Mouse (Mus musculus) cerebellum, postnatal 4 days (tissue): ENCODE measurements around the gene Gnaz.
"Not testable (repeated sequence)": the region's sequence is repeated elsewhere in the genome, so short reads cannot be mapped to it uniquely, and the experiment has no call there.

Source experiments
- DNase-seq, 2 experiments: peaks; one replicate each; pipeline ENCODE4 v3.0.0; 2022; ENCODE audit warnings: low spot score in 2 of 2, mixed read lengths in 1 of 2

The Gnaz gene

DNA sequence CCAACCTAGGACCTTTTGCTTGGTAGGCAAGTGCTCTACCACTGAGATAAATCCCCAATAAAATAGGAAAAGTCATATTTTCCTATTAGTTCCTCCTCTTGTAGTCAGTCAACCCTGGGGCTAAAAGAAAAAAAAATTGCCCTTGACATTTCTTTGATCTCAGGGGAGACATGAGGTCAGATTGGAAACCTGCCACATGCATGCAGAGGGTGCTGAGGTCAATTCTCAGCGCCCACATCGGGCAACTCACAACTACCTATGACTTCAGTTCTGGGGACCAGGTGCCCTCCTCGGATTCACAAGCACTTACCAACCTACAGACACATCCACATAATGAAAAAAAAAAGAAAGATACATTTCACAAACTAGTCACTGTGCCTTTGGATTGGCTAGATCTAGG lies 63.3 kb downstream of the Gnaz start:
- no peak for DNase-seq

DNA sequence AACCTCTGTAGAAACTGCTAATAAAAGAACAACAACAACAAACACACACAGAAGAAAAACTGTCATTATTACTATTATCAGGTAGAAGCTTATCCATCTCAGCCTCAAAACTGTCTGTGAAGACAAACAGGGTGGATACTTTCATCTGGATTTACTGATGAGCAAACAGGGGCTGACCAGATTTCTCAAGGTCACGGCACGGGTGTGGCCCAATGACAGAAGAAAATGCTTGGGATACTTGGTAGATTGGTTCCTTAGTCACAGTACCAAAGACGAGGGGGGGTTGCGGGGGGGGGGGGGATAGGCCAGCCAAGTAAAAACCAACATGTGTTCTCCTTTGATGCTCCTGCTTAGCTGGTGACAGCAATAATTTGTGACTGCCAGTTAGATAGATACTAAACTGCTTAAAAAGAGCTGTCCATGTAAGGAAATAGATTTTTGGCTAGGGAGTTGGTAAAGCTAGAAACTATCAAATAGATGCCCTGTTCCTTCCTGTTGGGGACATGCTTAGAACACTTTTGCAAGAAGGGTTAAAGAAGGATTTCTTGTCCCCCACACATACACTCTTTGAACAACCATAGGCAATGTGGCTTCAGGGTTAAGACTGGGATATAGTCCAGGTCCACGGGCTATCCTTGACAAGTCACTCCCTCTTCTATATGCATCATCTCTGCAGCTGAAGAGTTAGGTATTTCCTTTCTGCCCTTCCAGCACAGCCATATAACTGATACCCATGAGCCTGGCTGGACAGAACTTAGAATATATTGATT lies 64.6 kb downstream of the Gnaz start:
- DNase-seq, result no peak

DNA sequence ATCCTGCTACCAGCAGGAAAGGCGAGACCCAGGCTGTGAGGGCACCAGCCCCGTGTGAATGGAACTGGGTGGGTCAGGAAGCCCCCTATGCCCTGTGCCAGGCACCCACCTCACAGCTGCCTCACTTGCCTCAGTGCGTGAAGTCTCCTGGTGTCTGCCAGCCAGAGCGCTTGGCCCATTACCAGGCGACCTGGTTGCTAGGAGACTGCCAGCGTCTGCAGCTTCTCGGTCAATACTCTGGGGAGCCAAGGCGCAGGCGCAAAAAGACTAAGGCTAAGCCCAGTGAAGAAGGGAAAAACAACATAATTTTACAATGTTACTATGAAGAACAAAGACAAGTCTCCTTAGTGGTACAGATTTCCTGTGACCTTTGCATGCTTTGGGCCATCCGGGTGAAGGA lies 65.4 kb downstream of the Gnaz start, which contains the start of gene Rsph14:
Gene Rsph14, minus strand, starts transcription at position 192 of the 400 bp plus-strand sequence.
- peak; percentile 71 to 87 for DNase-seq

DNA sequence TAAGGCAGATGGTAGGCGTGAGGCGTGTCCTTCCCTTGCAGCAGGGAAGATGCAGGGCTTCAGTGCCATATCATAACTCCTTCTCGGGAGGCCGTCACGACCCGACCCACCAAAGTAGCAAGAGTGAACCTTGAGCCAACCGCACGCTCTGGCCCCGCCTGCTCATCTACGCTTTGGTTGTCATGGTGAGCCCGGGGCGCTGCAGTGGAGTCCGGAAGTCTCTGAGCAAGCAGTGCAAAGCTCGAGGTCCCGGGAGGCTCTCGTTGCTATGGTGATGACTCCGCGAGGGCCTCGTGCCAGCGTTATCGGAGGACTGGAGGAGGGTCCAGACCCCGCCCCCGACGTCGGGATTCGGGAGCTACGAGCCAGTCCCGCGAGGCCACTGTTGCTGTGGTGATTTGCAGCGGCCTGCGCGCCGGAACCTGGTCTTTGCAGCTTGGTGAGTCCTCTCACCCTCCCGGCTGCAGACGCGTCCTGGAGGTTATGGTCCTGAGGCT lies 70.0 kb downstream of the Gnaz start, which contains the start of gene Rab36:
Gene Rab36, plus strand, starts transcription at position 176 of the 497 bp plus-strand sequence.
- peak; percentile 96 to 100 for DNase-seq

DNA sequence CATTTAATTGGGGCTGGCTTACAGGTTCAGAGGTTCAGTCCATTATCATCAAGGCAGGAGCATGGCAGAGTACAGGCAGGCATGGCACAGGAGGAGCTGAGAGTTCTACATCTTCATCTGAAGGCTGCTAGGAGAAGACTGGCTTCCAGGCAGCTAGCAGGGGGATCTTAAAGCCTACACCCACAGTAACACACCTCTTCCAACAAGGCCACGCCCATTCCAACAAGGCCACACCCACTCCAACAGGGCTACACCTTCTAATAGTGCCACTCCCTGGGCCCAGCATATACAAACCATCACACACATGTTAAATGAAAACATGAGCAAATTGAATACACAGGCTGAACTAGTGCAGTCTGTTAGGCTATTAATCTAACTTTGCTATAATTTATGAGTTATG lies 75.1 kb downstream of the Gnaz start:
- DNase-seq, result not testable (repeated sequence)

DNA sequence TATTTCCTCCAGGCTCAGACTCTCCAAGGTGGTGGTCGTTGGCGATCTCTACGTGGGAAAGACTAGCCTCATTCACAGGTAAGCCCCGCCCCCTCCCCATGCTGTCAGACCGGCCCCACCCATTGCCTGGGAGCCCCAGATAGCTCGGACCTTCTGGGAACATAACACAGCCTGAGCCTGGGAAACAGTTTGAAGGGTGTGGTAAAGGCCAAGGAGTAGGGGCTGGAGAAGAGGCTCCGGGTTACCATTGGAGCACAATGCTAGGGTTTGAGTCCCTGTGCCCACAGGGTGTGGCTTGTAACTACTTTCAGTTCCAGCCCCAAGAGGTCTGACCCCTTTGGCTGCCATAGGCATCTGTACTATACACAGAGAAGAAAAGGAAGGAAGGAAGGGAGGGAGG lies 77.5 kb downstream of the Gnaz start:
- DNase-seq, result no peak

DNA sequence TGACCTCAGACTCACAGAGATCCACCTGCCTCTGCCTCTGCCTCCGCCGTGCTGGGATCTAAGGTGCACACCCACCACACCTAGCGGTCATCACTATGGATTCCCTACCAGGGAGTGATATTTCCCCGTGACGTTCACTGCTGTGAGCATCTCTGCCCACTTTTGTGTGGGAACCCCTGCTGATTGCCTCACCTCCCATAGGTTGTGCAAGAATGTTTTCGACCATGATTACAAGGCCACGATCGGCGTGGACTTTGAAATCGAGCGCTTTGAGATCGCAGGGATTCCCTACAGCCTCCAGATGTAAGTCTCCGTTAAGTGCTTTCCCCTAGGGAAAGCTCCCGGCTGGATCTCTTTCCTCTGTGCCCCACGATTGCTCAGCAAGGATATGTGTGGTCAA lies 78.9 kb downstream of the Gnaz start:
- DNase-seq, result no peak

DNA sequence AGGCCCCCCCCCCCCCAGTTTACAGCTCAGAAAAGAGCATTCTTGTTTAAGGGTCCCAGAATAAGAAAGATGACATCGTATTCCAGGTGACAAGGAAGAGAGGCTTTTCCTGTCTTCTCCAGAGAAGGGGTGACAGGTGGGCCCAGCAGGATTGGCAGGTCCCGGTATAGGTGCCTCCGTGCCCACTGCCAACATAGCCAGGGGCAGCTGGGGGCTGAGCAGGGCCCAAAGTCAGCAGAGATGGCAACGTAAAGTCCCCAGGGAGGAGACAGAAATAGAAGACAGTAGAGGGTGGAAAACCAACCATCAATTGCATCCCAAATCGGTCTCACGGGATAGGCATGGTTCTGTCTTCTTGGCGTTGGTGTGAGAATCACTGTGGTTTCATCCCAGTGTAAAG lies 81.7 kb downstream of the Gnaz start:
- no peak for DNase-seq

DNA sequence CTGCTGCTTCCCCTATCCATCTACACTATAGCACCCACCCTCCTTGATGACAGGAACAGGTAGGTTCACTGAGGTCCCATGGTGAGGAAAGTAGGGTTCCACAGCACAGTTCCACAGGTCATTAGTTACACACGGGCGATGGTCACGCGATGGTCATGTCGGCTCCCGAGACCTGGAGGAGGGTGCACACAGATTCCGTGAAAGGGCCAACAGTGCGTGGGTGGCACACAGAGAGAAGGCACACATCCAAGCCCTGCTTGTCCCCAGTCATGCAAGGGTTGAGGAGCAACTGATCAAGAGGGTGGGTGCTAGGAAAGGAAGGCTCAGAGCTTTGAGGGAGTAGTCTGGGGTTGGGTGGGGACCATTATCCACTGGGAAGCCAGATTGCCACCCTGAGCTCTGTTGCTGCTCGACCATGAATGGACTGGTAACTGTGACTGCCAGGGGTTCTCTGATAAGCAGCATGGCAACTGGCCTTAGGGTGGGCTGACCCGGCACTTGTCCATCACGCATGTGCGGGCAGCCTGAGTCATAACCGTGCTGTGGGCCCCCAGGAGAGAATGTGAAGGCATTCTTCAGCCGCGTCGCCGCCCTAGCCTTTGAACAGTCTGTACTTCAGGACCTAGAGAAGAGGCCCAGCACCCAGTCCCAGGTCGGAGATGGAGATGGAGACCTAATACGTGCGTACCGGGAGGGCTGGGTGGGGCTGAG lies 84.5 kb downstream of the Gnaz start:
- no peak for DNase-seq

DNA sequence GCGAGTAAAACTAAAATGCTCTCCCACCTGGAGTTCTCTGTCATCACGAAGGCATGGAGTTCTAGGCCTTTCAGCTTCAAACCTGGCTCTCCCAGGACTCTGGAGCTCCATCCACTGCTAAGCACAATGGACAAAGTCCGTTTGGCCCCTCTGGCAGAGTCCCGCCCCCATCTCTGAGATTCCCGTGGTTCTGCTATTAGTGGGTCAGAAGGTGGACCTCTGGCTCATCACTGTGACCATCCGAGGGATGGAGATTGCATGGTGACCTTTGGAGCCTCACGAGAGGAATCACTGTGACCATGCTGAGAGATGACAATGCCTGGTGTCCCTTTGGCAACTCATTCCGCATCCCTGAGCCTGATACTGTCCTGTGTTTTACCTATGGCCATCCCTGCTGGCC lies 85.9 kb downstream of the Gnaz start:
- DNase-seq, result no peak

DNA sequence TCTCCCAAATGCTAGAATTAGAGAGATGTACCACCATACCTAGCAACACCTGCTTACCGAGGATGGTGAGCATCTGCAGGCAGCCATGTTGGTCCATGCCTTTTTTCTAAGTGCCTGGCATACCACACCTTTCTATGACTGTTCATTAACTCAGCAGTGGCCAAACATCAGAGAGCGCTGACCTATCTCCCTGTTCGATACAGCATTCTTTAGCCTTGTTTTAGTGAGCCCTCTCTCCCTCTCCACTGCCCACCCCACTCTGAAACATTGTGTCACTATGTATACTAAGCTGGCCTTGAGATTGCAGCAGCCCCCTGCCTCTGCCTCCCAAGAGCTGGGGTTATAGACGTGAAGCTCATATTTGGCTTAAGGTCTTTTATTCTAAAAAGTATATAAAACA lies 86.7 kb downstream of the Gnaz start:
- DNase-seq, result no peak

DNA sequence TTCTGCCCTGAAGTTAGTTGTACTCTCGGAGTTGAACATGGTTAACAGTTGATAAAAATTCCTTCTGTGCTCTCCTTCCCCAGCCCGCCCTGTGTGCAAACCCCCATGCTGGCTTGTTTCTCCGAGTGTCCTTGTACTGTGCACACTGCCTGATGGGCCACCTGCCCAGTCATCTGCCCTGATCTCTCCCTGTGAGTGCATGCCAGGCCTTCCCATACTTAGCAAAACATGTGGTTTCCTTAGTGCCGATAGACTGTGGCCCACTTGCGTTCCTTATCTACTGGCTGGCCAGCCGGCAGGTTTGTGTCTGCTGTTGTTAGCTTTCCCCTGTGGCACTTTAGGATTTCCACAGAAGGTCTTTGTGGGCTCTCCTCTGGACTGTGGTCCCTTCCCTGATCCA lies 87.1 kb downstream of the Gnaz start:
- DNase-seq, result no peak

DNA sequence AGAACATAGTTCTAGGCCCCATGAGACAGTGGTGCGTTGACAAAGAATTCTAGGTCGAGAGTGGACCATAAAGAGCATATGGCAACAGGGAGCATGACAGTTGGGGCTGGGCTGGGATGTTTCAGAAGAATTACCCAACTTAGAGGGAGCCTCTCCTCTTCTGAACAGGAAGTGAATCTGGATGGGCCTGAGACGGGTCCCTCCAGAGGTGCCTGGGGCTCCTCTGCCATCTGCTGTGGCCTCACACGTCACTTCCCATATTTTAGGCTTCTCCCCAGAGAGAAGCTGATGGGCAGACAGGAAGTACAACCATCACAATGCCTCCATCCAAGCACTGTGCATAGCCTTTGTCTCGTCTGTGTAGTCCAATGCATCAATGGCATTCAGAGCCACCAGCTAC lies 88.7 kb downstream of the Gnaz start:
- no peak for DNase-seq

DNA sequence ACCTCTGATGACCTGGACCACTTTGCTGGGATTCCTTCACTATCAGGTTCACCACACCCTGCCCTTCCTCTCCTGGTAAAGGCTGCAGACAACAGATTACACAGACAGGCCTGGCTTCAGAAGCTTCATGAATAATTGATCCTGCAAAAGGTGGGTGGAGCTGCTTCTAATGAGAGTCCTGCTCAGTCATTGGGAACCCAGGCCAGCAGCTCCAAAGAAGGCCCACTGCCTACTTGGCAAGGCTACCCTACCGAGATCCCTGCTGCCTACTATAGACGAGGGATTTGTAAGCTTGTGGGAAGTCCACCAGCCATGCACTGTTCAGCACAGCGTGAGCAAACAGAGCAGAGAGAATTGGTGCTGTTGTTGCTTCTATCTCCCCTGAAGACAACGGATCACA lies 89.3 kb downstream of the Gnaz start:
- DNase-seq, result no peak

DNA sequence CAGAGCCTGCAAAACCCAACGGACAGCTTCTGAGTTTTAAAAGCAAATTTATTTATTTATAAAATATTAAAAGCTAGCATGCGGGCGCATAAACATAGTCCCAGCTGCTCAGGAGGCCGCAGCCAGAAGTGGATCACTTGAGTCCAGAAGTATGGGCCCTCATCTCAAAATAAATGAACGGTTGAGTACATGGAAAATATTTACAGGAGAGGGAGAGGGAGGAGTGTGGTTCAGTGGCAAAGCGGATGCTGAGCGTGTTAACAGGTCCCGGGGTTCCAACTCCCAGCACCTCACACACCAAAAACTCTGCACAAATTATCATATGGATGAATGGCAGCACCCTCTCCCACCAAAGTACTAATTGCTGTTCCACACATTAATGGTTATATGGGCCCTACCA lies 91.4 kb downstream of the Gnaz start:
- no peak for DNase-seq

DNA sequence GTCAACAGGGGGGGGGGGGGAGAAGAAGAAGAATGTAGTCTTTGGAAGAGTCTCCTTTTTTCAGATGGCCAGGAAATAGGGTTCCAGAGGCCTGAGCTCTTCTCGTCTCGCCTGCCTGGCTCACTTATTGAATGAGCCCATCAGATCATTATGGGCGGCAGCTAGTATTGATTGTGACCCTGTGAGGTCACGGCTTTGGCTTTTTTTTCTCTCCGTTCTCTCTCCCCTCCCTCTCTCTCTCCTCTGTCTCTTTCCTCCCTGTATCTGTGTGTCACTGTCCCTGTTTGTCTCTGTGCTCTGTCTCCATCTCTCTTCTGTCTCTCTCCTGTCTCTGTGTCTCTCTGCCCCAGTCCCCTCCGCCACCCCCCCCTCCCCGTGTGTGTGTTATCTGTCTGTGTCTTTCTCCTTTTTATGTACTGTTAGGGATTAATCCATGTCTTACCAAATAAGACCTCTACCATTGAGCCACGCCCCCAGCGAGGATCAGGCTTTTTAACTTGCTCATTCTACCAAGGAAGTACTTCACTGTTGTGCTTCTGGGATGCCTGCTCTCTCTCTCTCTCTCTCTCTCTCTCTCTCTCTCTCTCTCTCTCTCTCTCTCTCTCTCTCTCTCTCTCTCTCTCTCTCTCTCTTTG lies 91.9 kb downstream of the Gnaz start:
- no peak for DNase-seq

DNA sequence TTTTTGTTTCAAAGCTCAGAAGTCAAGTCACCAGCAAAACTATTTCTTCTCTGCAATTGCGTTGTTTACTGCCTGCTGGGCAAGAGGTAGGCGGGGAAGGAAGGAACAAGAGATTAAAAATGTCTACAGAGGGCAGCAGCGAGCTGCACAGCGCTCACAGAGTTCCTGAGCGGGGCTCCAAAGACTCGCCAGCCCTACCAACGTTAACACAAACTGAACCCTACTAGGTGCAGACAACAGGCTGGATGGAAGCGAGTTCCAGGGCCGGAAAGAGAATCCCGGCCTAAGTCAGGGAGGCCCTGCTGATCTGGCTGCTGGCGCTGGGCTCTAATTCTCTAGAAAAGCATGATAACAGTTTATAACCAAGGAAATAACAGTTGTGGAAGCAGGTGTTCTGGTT lies 92.4 kb downstream of the Gnaz start:
- peak; percentile 54 to 70 for DNase-seq

DNA sequence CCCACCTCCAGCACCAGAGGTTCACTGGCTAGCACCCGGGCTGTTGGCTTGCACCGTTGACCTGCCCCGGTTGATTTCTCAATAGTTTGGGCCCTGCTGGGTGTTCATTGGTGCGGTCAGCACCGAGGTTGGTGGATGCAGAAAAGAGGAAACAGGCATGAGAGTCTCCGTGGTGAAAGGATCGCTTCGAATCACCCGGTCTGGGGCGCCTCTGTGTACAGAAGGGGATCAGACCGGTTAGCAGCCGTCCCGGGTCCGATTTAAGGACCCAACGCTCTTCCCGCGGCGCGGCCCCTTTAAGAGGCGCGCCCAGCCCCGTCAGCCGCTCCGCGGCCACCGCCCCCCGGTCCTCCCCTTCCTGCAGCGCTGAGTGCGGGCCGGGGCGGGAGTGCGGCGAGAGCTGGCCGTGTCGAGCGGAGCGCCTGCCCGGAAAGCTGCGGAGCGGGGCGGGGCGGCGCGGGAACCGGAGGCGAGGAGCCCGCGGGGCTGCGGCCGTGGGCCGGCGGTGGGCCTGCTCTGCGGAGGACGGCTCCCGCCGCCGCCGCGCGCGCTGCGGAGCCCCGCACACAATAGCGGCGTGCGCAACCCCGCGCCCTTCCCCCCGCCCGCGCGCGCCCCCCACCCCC lies 93.4 kb downstream of the Gnaz start, which contains the start of gene Bcr:
Gene Bcr, plus strand, starts transcription at position 376 of the 626 bp plus-strand sequence.
- peak; percentile 51 to 73 for DNase-seq

DNA sequence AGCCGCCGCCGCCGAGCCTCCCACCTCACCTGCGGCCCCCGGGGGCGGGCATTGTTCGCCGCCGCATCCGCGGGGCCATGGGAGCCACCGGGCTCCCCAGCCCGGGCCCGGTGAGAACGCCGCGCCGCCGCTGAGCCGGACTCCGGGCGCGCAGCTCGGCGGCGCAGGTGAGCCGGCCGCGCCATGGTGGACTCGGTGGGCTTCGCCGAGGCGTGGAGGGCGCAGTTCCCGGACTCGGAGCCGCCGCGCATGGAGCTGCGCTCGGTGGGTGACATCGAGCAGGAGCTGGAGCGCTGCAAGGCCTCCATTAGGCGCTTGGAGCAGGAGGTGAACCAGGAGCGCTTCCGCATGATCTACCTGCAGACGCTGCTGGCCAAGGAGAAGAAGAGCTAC lies 93.9 kb downstream of the Gnaz start:
- DNase-seq, result peak in 1 of 2 experiments; percentile 47

DNA sequence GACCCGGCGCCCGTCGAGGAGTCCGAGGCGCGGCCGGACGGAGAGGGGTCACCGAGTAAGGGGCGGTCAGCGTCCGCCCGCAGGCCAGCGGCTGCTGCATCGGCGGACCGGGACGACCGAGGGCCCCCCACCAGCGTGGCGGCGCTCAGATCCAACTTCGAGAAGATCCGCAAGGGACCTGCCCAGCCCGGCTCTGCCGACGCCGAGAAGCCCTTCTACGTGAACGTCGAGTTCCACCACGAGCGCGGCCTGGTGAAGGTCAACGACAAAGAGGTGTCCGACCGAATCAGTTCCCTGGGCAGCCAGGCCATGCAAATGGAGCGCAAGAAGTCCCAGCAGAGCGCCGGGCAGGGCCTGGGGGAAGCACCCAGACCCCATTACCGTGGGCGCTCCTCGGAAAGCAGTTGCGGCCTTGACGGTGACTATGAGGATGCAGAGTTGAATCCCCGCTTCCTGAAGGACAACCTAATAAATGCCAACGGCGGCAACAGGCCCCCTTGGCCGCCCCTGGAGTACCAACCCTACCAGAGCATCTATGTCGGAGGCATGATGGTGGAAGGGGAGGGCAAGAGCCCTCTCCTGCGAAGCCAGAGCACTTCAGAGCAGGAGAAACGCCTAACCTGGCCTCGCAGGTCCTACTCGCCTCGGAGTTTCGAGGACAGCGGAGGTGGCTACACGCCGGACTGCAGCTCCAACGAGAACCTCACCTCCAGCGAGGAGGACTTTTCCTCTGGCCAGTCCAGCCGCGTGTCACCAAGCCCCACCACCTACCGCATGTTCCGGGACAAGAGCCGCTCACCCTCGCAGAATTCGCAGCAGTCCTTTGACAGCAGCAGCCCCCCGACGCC lies 94.6 kb downstream of the Gnaz start:
- DNase-seq, result no peak

DNA sequence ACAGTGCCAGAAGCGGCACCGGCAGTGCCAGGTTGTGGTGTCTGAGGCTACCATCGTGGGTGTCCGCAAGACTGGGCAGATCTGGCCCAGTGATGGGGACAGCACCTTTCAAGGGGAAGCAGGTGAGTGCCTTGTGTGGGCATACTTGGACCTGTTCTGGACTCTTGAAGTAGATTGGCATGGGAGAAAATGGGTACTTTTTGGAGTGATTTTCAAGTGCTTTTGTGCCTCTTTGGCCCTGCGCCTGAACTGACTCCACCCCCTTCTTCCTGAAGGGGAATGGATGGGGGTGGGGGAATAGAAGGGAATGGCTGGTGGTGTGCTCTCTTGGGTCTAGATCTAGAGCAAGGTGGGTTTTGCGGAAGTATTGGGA lies 95.2 kb downstream of the Gnaz start:
- no peak for DNase-seq
